Mouse (Mus musculus) c-Kit-positive CD71-positive TER-119-negative erythroid progenitor cells, embryonic 14.5 days (primary cell): Measurements from ENCODE around the gene Ppp1cc.
"Not testable (repeated sequence)": the region's sequence is repeated elsewhere in the genome, so short reads cannot be mapped to it uniquely, and the experiment has no call there.

Experiments
- DNase-seq: peaks from one replicate; pipeline ENCODE4 v3.0.0-alpha.2; 2013; ENCODE audit warnings: low read depth

Ppp1cc gene

DNA sequence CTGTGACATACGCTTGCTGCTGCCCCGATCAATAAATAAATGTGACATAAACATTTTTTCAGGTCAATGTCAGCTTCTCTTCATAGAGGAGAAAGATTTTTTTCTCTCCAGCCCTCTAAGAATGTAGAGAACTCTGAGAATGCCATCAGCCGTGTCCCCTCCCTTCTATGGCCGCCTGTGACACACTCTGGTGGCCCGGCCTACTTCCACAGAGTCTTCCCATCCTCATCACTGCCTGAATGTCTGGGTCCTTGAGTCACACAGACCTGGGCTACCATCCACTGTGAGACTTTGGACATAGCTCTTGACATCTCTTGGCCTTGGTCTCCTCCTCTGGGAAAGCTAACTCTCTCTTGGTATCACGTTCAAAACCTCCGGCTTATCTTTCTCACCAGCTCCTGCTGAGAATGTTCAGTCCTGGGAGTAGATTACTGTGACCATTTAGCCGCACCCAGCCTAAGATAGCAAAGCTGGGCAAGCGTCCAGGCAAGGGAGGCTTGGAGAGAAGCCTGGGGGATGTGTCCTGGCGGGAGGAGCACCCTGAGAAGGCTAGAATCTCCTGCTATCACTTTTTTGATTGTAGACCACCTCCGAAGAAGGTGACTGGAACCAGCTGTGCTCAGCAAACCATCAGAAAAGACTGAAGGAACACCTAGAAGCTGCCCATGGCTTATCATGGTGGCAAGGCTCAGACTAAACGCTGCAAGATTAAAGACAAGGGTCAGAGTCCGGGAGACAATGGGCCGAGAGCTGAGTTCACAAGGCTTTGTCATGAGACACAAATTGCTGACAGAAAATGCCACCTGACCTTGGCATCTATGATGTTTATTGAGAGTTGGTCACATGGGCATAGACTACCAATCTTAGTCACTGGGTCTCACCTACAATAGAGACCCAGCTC, 21.3 kb upstream of the Ppp1cc start:
- no peak for DNase-seq

DNA sequence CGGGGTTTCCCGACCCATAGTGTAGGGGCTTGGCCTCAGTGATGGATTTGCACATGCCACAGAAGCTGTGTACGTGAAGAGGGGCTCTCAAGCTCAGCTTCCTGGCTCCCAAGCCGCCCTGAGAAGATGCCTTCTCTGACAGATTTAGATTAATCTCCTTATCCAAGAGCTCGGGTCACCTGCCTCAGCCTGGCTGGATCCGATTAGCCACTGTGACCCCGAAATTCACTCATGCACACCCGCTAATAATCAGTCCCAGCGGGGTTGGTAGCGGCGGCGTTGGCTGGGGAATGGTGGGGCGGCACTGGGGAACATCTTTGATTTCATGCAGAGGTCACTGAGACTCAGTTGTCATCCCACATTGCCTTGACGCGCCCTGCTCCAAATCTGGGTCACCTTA, 19.2 kb upstream of the Ppp1cc start:
- no peak for DNase-seq

DNA sequence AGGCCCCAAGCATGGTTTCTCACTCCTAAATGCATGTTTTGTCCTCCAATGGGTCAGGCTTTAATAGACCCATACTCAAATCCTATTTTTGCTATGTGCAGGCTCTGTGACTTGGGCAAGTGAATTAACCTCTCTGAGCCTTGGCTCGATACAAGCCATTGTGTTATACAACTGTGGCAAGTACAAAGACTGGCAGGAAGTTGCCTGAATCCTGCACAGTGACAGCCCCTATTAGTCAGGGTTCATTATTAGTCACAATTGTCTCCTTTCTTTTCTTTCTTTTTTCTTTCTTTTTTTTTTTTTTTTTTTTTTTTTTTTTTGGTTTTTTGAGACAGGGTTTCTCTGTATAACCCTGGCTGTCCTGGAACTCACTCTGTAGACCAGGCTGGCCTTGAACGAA, 18.3 kb upstream of the Ppp1cc start:
- not testable (repeated sequence) for DNase-seq

DNA sequence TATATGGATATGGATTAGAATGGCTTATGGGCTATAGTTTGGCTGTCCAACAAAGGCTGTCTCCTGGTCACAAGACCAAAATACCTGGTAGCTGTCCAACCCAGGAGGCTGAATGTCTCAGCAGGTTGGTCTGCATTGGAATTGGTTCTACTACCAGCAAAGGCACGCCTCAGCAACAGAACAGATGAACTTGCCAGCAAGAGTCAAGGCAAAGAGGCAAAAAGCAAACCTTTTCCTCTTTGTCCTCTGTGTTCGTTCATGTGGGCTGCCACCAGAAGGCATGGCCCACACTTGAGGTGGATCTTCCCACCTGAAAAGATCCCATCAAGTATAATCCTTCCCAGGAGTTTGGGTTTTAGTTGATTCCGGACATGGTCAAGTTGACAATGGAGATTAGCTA, 17.4 kb upstream of the Ppp1cc start, which contains the start of gene Ccdc63:
TSS of gene Ccdc63 (minus strand) at position 101 of the 400 bp plus-strand sequence.
- no peak for DNase-seq

DNA sequence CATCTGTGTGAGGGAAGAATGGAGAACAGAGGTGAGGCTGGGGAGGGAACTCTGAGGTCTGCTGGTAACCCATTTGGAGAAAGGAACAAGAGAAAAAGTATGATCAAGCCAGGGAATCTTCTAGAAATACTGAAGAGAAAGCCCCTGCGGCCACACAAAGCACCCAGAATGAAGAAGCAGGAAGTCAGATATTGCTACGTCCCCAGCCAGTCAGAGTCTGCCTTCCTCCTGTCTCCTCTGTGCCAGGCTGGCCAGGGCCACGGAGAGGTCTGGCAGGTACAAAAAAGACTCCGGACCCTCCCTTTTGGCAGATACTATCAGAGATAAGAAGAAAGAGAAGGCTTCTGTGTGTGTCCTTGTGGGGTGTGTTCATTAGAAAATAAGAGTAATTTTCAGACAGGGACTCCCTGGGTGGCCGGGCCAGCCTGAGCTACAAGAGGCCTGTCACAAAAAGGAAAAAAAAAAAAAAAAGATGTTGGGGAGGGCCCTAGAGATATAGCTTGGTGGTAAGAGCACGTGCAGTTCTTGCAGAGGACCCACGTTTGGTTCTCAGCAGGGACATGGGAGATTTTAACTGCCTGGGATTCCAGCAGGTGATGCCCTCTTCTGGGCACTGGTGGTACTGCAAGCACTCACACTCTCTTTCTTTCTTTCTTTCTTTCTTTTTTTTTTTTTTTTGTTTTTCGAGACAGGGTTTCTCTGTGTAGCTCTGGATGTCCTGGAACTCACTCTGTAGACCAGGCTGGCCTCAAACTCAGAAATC, 15.7 kb upstream of the Ppp1cc start:
- no peak for DNase-seq

DNA sequence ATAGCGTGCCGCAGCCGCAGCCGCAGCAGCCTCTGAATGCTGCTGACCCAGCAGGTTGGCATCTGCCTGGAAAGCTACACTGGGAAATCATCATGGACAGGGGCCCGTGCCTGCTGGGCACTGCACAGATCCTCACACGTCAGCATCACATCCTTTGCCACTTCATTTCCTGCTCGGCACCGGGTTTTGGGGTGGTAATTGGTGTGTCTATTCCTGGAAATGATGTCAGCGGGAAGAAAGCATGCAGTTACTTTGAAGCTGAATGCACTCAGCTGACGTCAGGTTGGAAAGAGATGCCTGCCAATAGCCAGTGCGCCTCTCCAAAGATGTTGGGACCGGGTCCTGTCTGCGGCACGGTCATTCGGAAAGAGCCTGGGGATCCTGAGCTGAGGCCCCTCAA, 14.5 kb upstream of the Ppp1cc start:
- no peak for DNase-seq

DNA sequence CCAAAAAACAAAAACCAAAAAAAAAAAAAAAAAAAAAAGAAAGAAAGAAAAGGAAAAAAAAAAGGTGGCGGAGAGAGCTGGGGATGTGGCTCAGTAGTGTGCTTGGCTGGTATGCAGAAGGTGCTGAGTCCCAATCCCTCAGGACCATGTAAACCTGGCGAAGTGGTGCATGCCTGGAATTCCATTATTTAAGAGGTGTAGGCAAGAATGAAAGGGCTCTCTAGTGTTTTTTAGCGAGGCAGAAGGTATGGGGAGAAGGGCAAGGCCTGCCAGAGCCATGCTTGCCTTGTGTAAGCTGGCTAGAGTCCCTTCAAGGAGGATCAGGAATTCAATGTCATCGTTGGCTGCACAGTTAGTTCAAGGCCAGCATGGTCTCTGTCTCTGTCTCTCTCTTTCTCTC, 13.3 kb upstream of the Ppp1cc start:
- no peak for DNase-seq

DNA sequence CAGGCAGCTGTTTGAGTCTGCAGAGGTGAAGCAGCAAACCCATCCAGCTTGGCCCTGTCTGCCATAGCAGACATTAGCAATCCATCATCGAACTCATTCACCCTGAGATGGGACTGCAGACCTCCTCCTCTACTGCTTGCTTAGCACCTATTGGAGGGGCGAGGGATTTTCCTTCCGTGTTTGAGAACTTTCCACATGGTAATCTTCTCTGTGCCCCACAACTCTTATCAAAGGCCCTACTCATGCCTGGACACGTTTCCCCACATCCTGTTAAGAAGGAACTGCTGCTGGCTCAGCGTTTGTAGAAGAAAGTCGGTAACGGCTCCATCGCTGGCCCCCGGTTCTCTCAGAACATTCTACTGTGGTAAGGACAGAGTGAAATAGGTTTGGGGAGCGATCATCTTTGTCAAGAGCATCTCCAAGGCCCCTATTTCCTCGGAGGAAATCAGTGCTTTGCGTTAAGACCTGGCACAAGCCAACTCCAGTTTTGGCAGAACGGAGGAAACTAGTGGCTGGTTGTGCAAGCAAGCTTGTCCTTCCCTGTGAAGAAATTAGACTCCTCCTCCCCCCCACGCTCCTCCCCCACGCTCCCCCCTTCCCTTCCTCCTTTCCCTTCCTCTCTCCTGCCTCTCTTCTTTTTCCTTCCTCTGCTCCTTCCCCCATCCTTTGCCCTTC, 12.6 kb upstream of the Ppp1cc start:
- no peak for DNase-seq

DNA sequence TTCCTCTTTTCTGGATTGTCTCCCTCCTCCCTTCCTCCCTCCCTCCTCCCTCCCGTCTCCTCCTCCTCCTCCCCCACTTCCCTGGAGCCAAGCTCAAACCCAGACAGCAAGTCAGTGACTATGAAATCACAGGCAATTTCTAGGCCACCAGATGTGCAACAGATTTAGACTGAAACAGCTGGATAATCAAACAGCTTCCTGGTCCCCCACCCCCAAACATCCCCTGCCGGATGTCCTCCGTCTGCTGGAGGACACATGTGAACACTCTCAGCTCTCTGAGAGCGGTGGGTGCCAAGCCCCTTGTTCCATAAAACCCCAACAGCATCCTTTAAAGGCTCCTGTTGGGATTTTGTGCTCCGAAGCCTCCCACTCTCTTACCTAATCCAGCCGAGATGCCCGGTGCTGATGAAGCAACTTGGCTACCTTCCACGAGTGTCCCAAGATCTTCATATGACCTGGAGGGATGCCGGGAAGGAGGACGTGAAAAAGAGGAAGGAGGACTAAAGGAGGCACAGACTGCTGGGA, 12.0 kb upstream of the Ppp1cc start:
- no peak for DNase-seq

DNA sequence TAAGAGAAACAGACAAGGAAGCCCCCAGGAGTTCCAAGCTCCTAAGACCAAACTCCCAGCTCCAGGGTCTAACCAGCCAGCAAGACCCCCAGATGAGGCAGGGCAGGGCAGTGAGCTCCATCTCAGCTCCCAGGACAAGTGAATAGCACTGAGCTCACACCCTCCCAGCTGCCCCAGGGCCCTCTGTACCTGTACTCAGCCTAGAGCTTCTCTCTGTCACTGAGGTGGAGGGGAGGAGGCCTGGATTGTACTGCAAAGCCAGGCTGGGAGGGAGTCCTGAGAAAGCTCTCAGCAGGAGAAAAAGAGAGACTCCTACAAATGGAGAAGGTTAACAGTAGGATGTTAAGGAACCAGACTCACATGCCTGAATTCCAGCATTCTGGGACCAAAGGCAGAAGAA, 11.5 kb upstream of the Ppp1cc start:
- no peak for DNase-seq

DNA sequence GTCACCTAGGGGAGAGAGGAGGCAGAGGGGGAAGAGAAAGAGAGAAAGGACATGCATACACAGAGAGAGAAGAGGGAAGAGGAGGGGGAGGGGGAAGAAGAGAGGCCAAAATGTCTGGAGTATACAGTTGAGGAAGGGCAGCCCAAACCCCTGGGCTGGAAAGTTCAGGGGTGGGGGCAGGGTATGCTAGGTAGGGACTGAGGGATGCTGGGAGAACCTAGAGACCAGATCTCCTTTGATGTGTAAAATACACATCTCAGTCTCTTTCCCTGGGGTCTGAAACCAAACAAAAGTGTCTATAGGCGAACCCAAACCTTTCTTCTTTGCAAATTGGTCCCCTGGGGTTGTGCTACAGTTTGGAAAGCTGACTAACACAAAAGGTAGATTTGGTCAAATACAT, 10.0 kb upstream of the Ppp1cc start:
- no peak for DNase-seq

DNA sequence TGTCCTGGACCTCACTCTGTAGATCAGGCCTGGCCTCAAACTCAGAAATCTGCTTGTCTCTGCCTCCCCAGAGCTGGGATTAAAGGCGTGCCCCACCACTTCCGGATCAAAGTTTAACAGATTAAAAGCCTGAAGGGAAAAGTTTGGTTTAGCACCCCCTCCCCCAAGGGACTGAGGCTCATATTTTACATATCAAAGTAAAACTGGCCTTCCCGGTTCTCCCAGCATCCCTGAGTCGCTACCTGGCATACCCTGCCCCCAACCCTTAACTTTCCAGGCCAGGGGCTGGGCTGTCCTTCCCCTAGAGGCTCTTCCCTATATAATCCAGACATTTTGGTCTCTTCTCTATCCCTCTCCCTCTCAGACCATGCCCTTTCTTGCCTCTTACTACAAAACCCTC, 8.8 kb upstream of the Ppp1cc start:
- no peak for DNase-seq

DNA sequence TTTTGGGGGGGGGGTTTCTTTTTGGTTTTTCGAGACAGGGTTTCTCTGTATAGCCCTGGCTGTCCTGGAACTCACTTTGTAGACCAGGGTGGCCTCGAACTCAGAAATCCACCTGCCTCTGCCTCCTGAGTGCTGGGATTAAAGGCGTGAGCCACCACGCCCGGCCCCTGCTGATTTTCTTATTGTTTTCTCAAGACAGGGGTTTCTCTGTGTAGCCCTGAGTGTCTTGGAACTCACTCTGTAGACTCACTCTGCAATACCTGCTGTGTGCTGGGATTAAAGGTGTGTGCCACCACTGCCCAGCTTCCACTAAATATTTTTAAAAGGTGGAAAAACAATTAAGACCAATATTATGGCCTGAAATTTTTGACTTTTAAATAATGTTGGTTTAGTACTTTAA, 5.6 kb upstream of the Ppp1cc start:
- not testable (repeated sequence) for DNase-seq

DNA sequence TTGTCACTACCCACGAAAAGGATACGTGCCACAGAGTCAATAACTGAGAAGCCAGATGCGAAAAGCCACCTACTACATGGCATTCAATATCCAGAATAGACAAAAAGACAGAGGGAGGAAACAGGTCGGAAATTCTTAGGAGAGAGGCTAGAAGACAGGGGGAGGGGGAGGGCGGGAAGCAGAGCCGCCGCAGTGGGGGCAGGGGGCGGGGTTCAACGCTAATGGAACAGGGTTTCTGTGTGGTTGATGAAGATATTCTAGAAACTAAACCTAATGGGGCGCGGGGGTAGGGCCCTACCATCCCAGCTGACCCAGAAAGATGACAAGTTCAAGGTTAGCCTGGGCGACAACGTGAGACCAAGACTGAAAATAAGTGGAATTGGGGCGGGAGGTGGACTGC, 4.1 kb upstream of the Ppp1cc start:
- DNase-seq, result no peak

DNA sequence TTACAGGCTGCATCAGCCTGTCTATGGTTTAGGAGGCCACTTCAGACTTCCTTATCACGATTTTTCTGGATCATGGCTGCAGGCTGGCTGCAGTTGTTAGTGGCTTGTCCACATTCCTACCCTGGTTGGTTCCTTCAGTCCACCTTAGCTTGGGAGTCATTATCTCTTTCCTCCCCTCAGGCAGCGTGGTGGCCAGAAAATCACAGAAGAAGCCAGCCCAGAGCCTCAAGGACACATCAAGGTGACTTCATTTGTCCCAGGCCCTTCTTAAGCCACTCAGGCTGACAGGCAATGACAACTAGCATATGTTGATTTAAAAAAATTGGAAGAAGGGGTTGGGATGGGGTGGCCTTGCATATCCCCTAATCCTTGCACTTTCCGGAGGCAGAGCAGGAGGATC, 3.3 kb upstream of the Ppp1cc start:
- no peak for DNase-seq

DNA sequence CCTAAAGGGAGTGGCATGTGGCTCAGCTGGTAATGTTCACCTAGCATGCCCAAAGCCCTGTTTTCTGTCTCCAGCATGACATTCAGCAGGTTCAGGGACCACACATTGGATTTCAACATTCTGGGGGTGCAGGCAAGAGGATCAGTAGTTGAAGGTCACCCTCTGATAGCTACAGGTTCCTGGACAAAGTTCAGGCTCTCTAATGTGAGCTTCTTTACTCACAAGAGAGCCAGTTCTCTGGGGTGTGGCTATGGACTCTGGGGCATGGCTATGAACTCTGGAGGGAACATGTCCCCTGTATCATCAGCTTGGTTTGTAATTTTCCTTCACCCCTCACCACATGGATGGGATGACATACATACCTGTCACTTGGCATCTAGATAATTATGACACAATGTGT, 2.5 kb upstream of the Ppp1cc start:
- no peak for DNase-seq

DNA sequence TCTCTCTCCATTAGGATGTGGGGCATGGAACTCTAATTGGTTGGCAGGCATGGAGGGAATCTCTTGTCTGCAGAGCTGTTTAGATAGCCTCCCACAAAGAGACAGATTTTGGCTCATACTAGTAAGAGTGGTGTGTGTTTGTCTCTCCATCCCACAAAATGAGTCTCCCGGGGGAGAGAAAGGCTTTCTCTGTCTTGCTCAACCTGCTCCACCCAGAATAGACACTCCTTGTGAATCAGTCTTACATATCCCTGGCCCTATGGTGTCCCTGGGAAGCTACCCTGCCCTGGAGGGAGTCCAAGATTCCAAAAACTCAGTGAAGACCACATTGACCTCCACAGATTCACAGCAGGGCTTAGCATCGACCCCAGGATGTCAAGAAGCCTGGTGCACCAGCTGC, 1.6 kb upstream of the Ppp1cc start:
- DNase-seq, result no peak

DNA sequence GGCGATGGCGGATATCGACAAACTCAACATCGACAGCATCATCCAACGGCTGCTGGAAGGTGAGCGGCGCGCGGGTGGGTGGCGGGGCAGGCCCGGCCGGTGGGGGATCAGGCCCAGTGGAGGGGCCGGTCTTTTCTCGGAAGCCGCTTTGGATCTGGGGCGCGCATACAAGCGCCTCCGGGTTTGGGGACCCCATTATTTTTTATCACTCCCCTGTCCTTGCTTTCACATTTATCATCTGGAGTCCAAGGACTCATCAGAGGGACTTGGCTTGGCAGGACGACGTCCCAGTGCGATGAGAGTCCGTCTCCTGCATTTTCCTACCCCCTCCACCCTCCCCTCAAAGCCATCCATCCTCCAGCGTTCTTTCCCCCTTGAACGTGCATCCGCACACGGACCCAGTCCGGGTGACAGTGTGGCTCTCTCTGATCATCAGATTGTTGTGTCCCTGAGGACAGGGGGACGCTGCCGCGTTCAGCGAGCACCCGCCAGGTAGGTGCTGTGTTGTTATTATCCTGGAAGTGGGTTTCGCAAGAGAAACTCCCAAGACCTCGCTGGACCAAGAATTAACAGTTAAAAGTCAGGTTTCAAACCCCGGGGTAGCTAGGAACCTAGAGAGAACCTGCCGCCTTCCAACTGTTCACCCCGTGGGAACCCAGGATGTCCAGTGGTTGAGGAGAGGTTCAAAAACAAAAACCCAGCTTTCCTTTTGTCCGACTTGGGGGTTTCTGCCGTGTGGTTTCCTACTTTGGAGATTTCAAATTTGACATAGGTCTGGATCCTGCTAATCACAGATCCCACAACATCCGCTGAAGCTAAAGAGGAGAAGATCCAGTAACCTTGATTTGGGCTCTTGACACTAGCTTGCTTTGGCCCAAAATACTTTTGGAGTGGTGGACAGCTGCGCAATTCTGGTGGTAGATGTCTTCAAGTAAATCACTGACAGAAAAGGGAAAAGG, 758 bp downstream of the Ppp1cc start:
- no peak for DNase-seq

DNA sequence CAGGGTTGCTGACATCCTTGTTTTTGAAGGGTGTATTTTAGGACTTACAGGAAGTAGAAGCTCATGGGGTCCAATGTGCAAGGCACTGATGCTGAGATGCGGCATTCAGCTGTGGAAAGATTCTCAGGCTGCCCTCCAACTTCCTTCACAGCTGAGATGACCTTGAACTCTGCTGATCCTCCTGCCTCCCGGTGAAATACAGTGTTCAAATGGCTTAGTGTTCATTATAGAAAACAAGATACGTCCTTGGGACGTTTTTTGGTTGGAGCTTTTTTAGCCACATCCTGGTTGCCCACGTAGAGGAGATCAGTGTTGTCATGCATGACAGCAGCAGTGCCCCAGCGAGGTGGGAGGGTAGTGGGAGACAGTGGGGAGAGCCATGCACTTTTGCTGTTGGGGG, 5.1 kb downstream of the Ppp1cc start:
- no peak for DNase-seq

DNA sequence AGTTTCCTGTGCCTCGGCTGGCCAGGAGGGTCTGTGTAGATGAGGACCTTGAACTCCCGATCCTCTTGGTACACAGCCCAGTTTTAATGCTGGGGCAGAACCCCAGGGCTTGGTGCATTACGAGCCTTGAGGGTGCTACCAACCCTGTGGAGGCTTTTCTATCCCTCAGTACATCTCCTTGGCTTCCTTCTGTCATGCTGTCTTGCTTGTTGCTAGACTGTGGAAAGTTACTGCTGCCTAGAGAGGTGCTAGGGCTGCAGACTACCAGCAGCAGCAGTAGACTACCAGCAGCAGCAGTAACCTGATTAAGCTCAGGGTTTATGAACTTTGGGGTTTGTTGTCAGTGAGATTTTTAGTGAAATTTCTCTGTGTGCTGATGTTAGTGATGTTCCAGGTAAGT, 5.9 kb downstream of the Ppp1cc start:
- DNase-seq, result no peak

DNA sequence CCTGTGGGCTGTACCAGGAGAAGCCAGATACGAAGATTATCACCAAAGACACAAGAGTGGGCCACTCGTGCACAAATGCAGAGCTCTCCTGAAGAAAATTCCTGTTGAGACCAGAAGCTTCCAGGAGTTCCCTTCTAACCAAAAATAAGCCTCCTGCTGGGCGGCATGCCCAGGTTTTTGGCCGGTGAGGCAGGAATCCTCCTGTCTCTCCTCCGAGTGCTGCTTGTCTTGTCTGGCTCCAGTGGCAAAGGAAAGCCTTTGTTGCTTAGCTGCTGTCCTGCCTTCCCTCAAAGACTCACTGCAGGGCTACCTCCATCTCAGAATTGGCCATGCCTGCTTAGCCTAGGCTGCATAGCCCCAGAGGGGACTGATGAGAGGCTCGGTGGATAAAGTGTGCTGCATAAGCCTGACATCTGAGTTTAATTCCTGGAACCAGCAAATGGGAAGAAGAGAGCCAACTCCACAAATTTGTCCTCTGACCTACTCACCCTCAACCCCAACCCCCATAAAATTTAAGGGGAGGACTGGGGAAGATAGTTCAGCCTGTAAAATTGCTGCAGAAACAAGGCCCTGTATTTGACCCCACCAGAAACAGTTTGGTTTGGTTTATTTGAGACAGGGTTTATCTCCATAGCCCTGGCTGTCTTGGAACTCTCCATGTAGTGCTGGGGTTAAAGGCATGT, 7.3 kb downstream of the Ppp1cc start:
- no peak for DNase-seq
